Mouse (Mus musculus): ENCODE data around the gene Usp19. TPM values are rescaled to one million over a fixed set of nuclear protein-coding genes. Genes with fewer than 3 reads are reported as not detected.

Gene Usp19
- polyA plus RNA-seq, 1 experiment from 2014 or later = 52.5 TPM

- Histone ChIP-seq H3K27ac (replicated peaks; ENCODE audit: low read depth, low read length) (no peak overlapping the region), H3K36me3 (replicated peaks; ENCODE audit: control insufficient read depth, insufficient read depth, low read depth, low read length) (no peaks in the 10 kb centered on the region), H3K4me2 (ENCODE audit: low read depth, low read length) (no peak overlapping the region), H3K9ac (replicated peaks; ENCODE audit: low read length) (no peak overlapping the region), H3K4me1 (ENCODE audit: control insufficient read depth, insufficient read depth, low read length) (no peaks in the 10 kb centered on the region; the same call in 1 of the 2 replicates), H3K9me3 (replicated peaks; ENCODE audit: control insufficient read depth, low read length) (no peaks in the 10 kb centered on the region), H3K27me3 (ENCODE audit: control insufficient read depth, insufficient read depth, low read length) (no peaks in the 10 kb centered on the region), H3K4me3 (ENCODE audit: low read depth, low read length) (no peak overlapping the region)
- WGBS = 55% methylated on average over 1 of the region's 1 CpGs
- DNase-seq (ENCODE audit: low spot score) (no peak), ATAC-seq (replicated peaks; ENCODE audit: insufficient number of reproducible peaks, low FRiP score, low TSS enrichment, low read depth) (no peak)
These were observed 15.9 kb upstream of the Usp19 start for GRCm38 (mm10) chr9:108474528-108474927.

GRCm38 (mm10) chr9:108478638-108479156 is 11.7 kb upstream of the Usp19 start:
- ATAC-seq (replicated peaks; ENCODE audit: insufficient number of reproducible peaks, low FRiP score, low TSS enrichment, low read depth) (peak; percentile 63; the same call in 1 of the 2 replicates), DNase-seq (ENCODE audit: low spot score) (peak; percentile 89)
- Histone ChIP-seq H3K4me3 (ENCODE audit: low read depth, low read length) (peak overlapping the region; percentile 38), H3K36me3 (replicated peaks; ENCODE audit: control insufficient read depth, insufficient read depth, low read depth, low read length) (no peaks in the 10 kb centered on the region), H3K27ac (replicated peaks; ENCODE audit: low read depth, low read length) (peak overlapping the region; percentile 76), H3K9ac (replicated peaks; ENCODE audit: low read length) (peak overlapping the region; percentile 67), H3K4me1 (ENCODE audit: control insufficient read depth, insufficient read depth, low read length) (peaks cover 4% of the 10 kb centered on the region), H3K4me2 (ENCODE audit: low read depth, low read length) (peak overlapping the region; percentile 53), H3K27me3 (ENCODE audit: control insufficient read depth, insufficient read depth, low read length) (no peaks in the 10 kb centered on the region), H3K9me3 (replicated peaks; ENCODE audit: control insufficient read depth, low read length) (no peaks in the 10 kb centered on the region)
- under 1% methylated on average over 20 of the region's 20 CpGs for WGBS

GRCm38 (mm10) chr9:108479241-108479640 is 11.2 kb upstream of the Usp19 start:
- no peak overlapping the region; the same call in none of the 2 replicates for H3K4me2 ChIP-seq (ENCODE audit: low read depth, low read length)
- peaks cover 4% of the 10 kb centered on the region for H3K4me1 ChIP-seq (ENCODE audit: control insufficient read depth, insufficient read depth, low read length)
- no peak overlapping the region for H3K4me3 ChIP-seq (ENCODE audit: low read depth, low read length)
- H3K27me3 ChIP-seq (ENCODE audit: control insufficient read depth, insufficient read depth, low read length) = no peaks in the 10 kb centered on the region
- DNase-seq (ENCODE audit: low spot score) (no peak), ATAC-seq (replicated peaks; ENCODE audit: insufficient number of reproducible peaks, low FRiP score, low TSS enrichment, low read depth) (0 out of 2 replicates have a peak, but pooled peaks have one; percentile 9)
- peak overlapping the region; percentile 76 for H3K27ac ChIP-seq (replicated peaks; ENCODE audit: low read depth, low read length)
- WGBS = 39% methylated on average over 11 of the region's 11 CpGs
- H3K36me3 ChIP-seq (replicated peaks; ENCODE audit: control insufficient read depth, insufficient read depth, low read depth, low read length) = peaks cover 3% of the 10 kb centered on the region
- no peaks in the 10 kb centered on the region for H3K9me3 ChIP-seq (replicated peaks; ENCODE audit: control insufficient read depth, low read length)
- H3K9ac ChIP-seq (replicated peaks; ENCODE audit: low read length) = 0 out of 2 replicates have a peak overlapping the region, but pooled peaks have one; percentile 35

- peak; percentile 61 for ATAC-seq (replicated peaks; ENCODE audit: insufficient number of reproducible peaks, low FRiP score, low TSS enrichment, low read depth)
- 11% methylated on average over 10 of the region's 10 CpGs for WGBS
- H3K27ac ChIP-seq (replicated peaks; ENCODE audit: low read depth, low read length) = peak within 1 kb of the TSS; percentile 76
These were observed 10.6 kb upstream of the Usp19 start, which contains the start of gene Lamb2 for GRCm38 (mm10) chr9:108479721-108480351. Gene Lamb2 (plus strand): TSS chr9:108479736.

GRCm38 (mm10) chr9:108480813-108481519 is 9.4 kb upstream of the Usp19 start:
- ATAC-seq (replicated peaks; ENCODE audit: insufficient number of reproducible peaks, low FRiP score, low TSS enrichment, low read depth) (no peak), DNase-seq (ENCODE audit: low spot score) (no peak)
- Histone ChIP-seq H3K27me3 (ENCODE audit: control insufficient read depth, insufficient read depth, low read length) (no peaks in the 10 kb centered on the region), H3K4me3 (ENCODE audit: low read depth, low read length) (no peak overlapping the region), H3K9me3 (replicated peaks; ENCODE audit: control insufficient read depth, low read length) (no peaks in the 10 kb centered on the region), H3K4me1 (ENCODE audit: control insufficient read depth, insufficient read depth, low read length) (peaks cover 4% of the 10 kb centered on the region), H3K9ac (replicated peaks; ENCODE audit: low read length) (no peak overlapping the region), H3K27ac (replicated peaks; ENCODE audit: low read depth, low read length) (no peak overlapping the region), H3K4me2 (ENCODE audit: low read depth, low read length) (no peak overlapping the region), H3K36me3 (replicated peaks; ENCODE audit: control insufficient read depth, insufficient read depth, low read depth, low read length) (peaks cover 4% of the 10 kb centered on the region)
- 93% methylated on average over 28 of the region's 28 CpGs for WGBS

More at GRCm38 (mm10) chr9:108479721-108480351, 10.6 kb upstream of the Usp19 start, which contains the start of gene Lamb2:
- peaks cover 4% of the 10 kb centered on the region for H3K4me1 ChIP-seq (ENCODE audit: control insufficient read depth, insufficient read depth, low read length)
- peak within 1 kb of the TSS; percentile 70 for H3K9ac ChIP-seq (replicated peaks; ENCODE audit: low read length)
- no peaks in the 10 kb centered on the region for H3K27me3 ChIP-seq (ENCODE audit: control insufficient read depth, insufficient read depth, low read length)
- H3K4me3 ChIP-seq (ENCODE audit: low read depth, low read length) = peak within 1 kb of the TSS; percentile 51
- DNase-seq (ENCODE audit: low spot score) = peak; percentile 93
- peaks cover 4% of the 10 kb centered on the region for H3K36me3 ChIP-seq (replicated peaks; ENCODE audit: control insufficient read depth, insufficient read depth, low read depth, low read length)
- H3K9me3 ChIP-seq (replicated peaks; ENCODE audit: control insufficient read depth, low read length) = no peaks in the 10 kb centered on the region
- H3K4me2 ChIP-seq (ENCODE audit: low read depth, low read length) = peak within 1 kb of the TSS; percentile 85

GRCm38 (mm10) chr9:108481520-108482210 is 8.7 kb upstream of the Usp19 start:
- 91% methylated on average over 19 of the region's 19 CpGs for WGBS
- H3K36me3 ChIP-seq (replicated peaks; ENCODE audit: control insufficient read depth, insufficient read depth, low read depth, low read length) = peaks cover 4% of the 10 kb centered on the region
- no peak for DNase-seq (ENCODE audit: low spot score)
- H3K4me2 ChIP-seq (ENCODE audit: low read depth, low read length) = no peak overlapping the region
- no peak overlapping the region for H3K4me3 ChIP-seq (ENCODE audit: low read depth, low read length)
- ATAC-seq (replicated peaks; ENCODE audit: insufficient number of reproducible peaks, low FRiP score, low TSS enrichment, low read depth) = no peak
- no peaks in the 10 kb centered on the region for H3K9me3 ChIP-seq (replicated peaks; ENCODE audit: control insufficient read depth, low read length)
- no peak overlapping the region for H3K27ac ChIP-seq (replicated peaks; ENCODE audit: low read depth, low read length)
- no peak overlapping the region for H3K9ac ChIP-seq (replicated peaks; ENCODE audit: low read length)
- H3K4me1 ChIP-seq (ENCODE audit: control insufficient read depth, insufficient read depth, low read length) = peaks cover 4% of the 10 kb centered on the region
- no peaks in the 10 kb centered on the region for H3K27me3 ChIP-seq (ENCODE audit: control insufficient read depth, insufficient read depth, low read length)

GRCm38 (mm10) chr9:108483051-108483790 is 7.2 kb upstream of the Usp19 start:
- 95% methylated on average over 18 of the region's 18 CpGs for WGBS
- H3K27ac ChIP-seq (replicated peaks; ENCODE audit: low read depth, low read length) = no peak overlapping the region
- DNase-seq (ENCODE audit: low spot score) (no peak), ATAC-seq (replicated peaks; ENCODE audit: insufficient number of reproducible peaks, low FRiP score, low TSS enrichment, low read depth) (no peak)
- H3K36me3 ChIP-seq (replicated peaks; ENCODE audit: control insufficient read depth, insufficient read depth, low read depth, low read length) = peaks cover 6% of the 10 kb centered on the region
- no peak overlapping the region for H3K4me3 ChIP-seq (ENCODE audit: low read depth, low read length)
- no peaks in the 10 kb centered on the region for H3K27me3 ChIP-seq (ENCODE audit: control insufficient read depth, insufficient read depth, low read length)
- H3K9me3 ChIP-seq (replicated peaks; ENCODE audit: control insufficient read depth, low read length) = no peaks in the 10 kb centered on the region
- no peak overlapping the region for H3K9ac ChIP-seq (replicated peaks; ENCODE audit: low read length)
- H3K4me2 ChIP-seq (ENCODE audit: low read depth, low read length) = no peak overlapping the region
- peaks cover 4% of the 10 kb centered on the region for H3K4me1 ChIP-seq (ENCODE audit: control insufficient read depth, insufficient read depth, low read length)

All from embryonic facial prominence, embryonic 11.5 days (tissue).